Mouse (Mus musculus): Measurements from ENCODE around the gene Gsg1l. TPM values are rescaled to one million over a fixed set of nuclear protein-coding genes. Genes with fewer than 3 reads are reported as not detected.

The Gsg1l gene
- total RNA-seq, 2 experiments from 2014 or later = not detected

- intact Hi-C loops (cut with DNase I) = no loop called here
- DNase-seq = no peak
Observed at GRCm38 (mm10) chr7:126038366-126039246, 43.6 kb downstream of the Gsg1l start.

GRCm38 (mm10) chr7:126035332-126035731, 46.9 kb downstream of the Gsg1l start:
- DNase-seq = no peak
- intact Hi-C loops (cut with DNase I) = no loop called here

GRCm38 (mm10) chr7:126032776-126033209, 49.4 kb downstream of the Gsg1l start:
- intact Hi-C loops (cut with DNase I) = no loop called here

GRCm38 (mm10) chr7:126032365-126032755, 49.9 kb downstream of the Gsg1l start:
- intact Hi-C loops (cut with DNase I) = no loop called here
- DNase-seq = no peak

More at GRCm38 (mm10) chr7:126032776-126033209, 49.4 kb downstream of the Gsg1l start:
- no peak for DNase-seq

GRCm38 (mm10) chr7:126031598-126032364, 50.4 kb downstream of the Gsg1l start:
- DNase-seq = no peak
- intact Hi-C loops (cut with DNase I) = no loop called here

- no peak for DNase-seq
- intact Hi-C loops (cut with DNase I) = no loop called here
Observed at GRCm38 (mm10) chr7:126027410-126027809, 54.8 kb downstream of the Gsg1l start.

GRCm38 (mm10) chr7:126026600-126026999, 55.6 kb downstream of the Gsg1l start:
- intact Hi-C loops (cut with DNase I) = no loop called here

GRCm38 (mm10) chr7:126019966-126020365, 62.2 kb downstream of the Gsg1l start:
- intact Hi-C loops (cut with DNase I) = no loop called here
- no peak for DNase-seq

More at GRCm38 (mm10) chr7:126026600-126026999, 55.6 kb downstream of the Gsg1l start:
- no peak for DNase-seq

- DNase-seq = no peak
- intact Hi-C loops (cut with DNase I) = no loop called here
Observed at GRCm38 (mm10) chr7:126019321-126019720, 62.9 kb downstream of the Gsg1l start.

GRCm38 (mm10) chr7:126017455-126017854, 64.8 kb downstream of the Gsg1l start:
- intact Hi-C loops (cut with DNase I) = no loop called here
- DNase-seq = no peak

GRCm38 (mm10) chr7:126012325-126013021, 69.7 kb downstream of the Gsg1l start:
- intact Hi-C loops (cut with DNase I) = no loop called here
- no peak for DNase-seq

- intact Hi-C loops (cut with DNase I) = no loop called here
- no peak for DNase-seq
Observed at GRCm38 (mm10) chr7:126008789-126009148, 73.4 kb downstream of the Gsg1l start.

- intact Hi-C loops (cut with DNase I) = no loop called here
- DNase-seq = no peak
Observed at GRCm38 (mm10) chr7:126008139-126008788, 73.9 kb downstream of the Gsg1l start.

GRCm38 (mm10) chr7:126007132-126007910, 74.9 kb downstream of the Gsg1l start:
- DNase-seq = no peak
- intact Hi-C loops (cut with DNase I) = no loop called here

- DNase-seq = no peak
- intact Hi-C loops (cut with DNase I) = no loop called here
Observed at GRCm38 (mm10) chr7:126005274-126005673, 76.9 kb downstream of the Gsg1l start.

GRCm38 (mm10) chr7:126001683-126002082, 80.5 kb downstream of the Gsg1l start:
- intact Hi-C loops (cut with DNase I) = no loop called here
- no peak for DNase-seq

- intact Hi-C loops (cut with DNase I) = no loop called here
- no peak for DNase-seq
Observed at GRCm38 (mm10) chr7:125999921-126000320, 82.3 kb downstream of the Gsg1l start.

- intact Hi-C loops (cut with DNase I) = no loop called here
Observed at GRCm38 (mm10) chr7:125996151-125996550, 86.1 kb downstream of the Gsg1l start.

GRCm38 (mm10) chr7:125992356-125992891, 89.8 kb downstream of the Gsg1l start:
- intact Hi-C loops (cut with DNase I) = no loop called here
- no peak for DNase-seq

More at GRCm38 (mm10) chr7:125996151-125996550, 86.1 kb downstream of the Gsg1l start:
- DNase-seq = no peak

All from gastrocnemius, postnatal 36 days (tissue).